Mouse (Mus musculus) c-Kit-negative CD71-positive TER-119-positive erythroid progenitor cells, embryonic 14.5 days (primary cell): ENCODE data around the gene Pik3r1.

ENCODE experiments used
- DNase-seq: peaks from one replicate; pipeline ENCODE4 v3.0.0-alpha.2; 2013; ENCODE audit warnings: low read depth, low spot score

The Pik3r1 gene

GRCm38 (mm10) chr13:101682378-101682777 is 85.6 kb downstream of the Pik3r1 start:
- DNase-seq: no peak

- no peak for DNase-seq
Observed at GRCm38 (mm10) chr13:101680083-101680482, 87.9 kb downstream of the Pik3r1 start.

- no peak for DNase-seq
Observed at GRCm38 (mm10) chr13:101678984-101679383, 89.0 kb downstream of the Pik3r1 start.

GRCm38 (mm10) chr13:101678036-101678435 is 90.0 kb downstream of the Pik3r1 start:
- DNase-seq: no peak

- DNase-seq: no peak
Observed at GRCm38 (mm10) chr13:101673876-101674275, 94.1 kb downstream of the Pik3r1 start.

GRCm38 (mm10) chr13:101668859-101669258 is 99.2 kb downstream of the Pik3r1 start:
- no peak for DNase-seq

- DNase-seq: no peak
Observed at GRCm38 (mm10) chr13:101664010-101664409, 104.0 kb downstream of the Pik3r1 start.

GRCm38 (mm10) chr13:101662900-101663299 is 105.1 kb downstream of the Pik3r1 start:
- DNase-seq: no peak

GRCm38 (mm10) chr13:101661567-101661966 is 106.5 kb downstream of the Pik3r1 start:
- DNase-seq: no peak

- no peak for DNase-seq
Observed at GRCm38 (mm10) chr13:101660187-101660586, 107.8 kb downstream of the Pik3r1 start.

- no peak for DNase-seq
Observed at GRCm38 (mm10) chr13:101652131-101652530, 115.9 kb downstream of the Pik3r1 start.

- no peak for DNase-seq
Observed at GRCm38 (mm10) chr13:101641632-101642031, 126.4 kb downstream of the Pik3r1 start.

- DNase-seq: no peak
Observed at GRCm38 (mm10) chr13:101635837-101636236, 132.2 kb downstream of the Pik3r1 start.

GRCm38 (mm10) chr13:101634420-101634819 is 133.6 kb downstream of the Pik3r1 start:
- DNase-seq: no peak

- DNase-seq: no peak
Observed at GRCm38 (mm10) chr13:101633620-101634019, 134.4 kb downstream of the Pik3r1 start.

- DNase-seq: no peak
Observed at GRCm38 (mm10) chr13:101632771-101633170, 135.2 kb downstream of the Pik3r1 start.

- no peak for DNase-seq
Observed at GRCm38 (mm10) chr13:101631561-101631960, 136.5 kb downstream of the Pik3r1 start.
